Mouse (Mus musculus) hematopoietic multipotent progenitor cell, adult 10-12 weeks (in vitro differentiated cells): ENCODE results near the gene Recql. TPM values are rescaled to one million over a fixed set of nuclear protein-coding genes. Genes with fewer than 3 reads are reported as not detected.

ENCODE experiments used
- polyA plus RNA-seq: library from polyadenylated mRNA; stranded (reverse); fragments of >175 nt; gene quantifications from 2 replicates; pipeline ENCODE4 v1.2.3, GENCODE M21; 2012; ENCODE audit warnings: low replicate concordance

Gene Recql
- polyA plus RNA-seq, result 1.7 and 5.2 TPM in 2 replicates

GRCm38 (mm10) chr6:142387011-142387754 lies at the start of gene Recql, which contains the start of gene Golt1b:
TSS of gene Recql (minus strand) at chr6:142387087.
TSS of gene Golt1b (plus strand) at chr6:142387221.

DNA sequence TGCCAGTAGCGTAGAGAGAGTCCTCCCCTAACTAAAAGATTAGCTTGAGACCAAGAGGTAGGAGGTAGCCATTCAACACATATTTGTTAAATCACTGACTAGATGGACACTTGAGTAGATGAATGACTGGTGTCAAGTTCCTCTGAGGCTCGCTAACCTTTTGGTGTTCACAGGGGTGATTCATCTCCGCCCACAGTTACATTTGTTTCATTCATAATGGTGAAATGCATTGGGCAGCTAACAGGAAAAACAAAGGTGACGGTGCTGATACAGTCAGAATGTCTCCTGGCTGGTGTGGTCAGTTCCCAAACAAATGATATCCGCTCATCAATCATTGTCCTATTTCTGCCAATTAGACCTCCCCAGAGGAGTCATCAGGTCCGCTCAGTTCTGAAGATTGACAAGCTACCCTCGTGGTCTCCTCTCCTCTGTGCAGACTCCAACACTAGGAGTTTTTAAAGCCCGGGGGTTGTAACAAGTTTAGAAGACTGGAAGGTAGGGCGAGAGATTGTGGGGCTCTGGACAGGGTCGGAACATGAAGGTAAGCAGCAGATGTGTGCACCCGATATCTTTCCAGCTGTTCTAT lies 26.1 kb upstream of the Recql start, which contains the start of gene Spx:
TSS of gene Spx (plus strand) at position 536 of the 586 bp plus-strand sequence.

DNA sequence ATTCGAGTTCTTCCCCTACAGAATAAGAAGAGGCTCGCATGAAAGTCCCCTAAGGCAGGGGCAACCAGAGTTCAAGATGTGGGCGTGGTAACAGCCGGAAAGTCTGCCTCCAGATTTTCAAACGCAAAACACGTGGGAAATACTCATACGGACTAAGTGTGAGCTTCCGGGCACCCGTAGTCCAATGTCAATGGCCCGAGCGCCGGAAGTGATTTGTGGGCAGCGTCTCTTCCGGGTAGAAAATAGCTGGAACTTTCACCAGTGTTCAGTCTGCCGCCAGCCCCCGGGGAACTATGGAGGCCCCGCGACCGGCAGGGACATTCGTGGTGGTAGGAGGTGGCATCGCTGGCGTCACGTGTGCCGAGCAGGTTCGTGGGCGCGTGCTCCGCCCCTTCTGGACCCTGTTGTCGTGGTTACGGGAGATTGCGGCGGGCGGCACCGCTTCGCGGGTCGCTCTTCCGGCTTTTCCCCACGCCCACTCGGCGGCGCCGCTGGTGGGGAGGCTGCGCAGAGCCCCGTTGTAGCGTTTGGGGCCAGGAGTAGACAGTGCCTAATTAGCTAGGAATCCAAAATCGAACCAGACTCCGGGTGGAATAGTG lies 41.3 kb downstream of the Recql start, which contains the start of gene Pyroxd1:
TSS of gene Pyroxd1 (plus strand) at position 215 of the 599 bp plus-strand sequence.

DNA sequence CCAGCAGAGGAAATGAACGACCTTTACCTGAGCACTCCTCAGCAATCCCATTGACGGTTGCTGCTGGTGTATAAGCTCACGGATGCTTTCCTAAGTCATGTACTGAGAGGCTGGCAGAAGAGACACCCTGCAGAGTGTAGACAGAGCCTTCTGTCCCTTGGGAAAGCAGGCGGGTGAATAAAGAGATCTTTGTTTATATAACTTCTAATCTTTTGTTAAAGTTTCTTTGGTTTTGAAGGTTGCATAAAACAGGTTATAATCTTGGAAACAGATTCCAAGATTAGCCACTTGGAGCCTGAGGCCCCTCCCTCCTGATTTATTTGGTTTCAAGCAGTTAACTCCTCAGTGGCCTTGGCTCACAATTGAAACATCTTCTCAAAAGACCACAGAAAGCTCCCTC lies 64.0 kb downstream of the Recql start, which contains the start of gene Slco1a5:
TSS of gene Slco1a5 (minus strand) at position 101 of the 400 bp plus-strand sequence.

Other genes starting within 250 kb of the Recql start
- not detected in 2 replicates for gene Slco1a6, start 178.6 kb downstream of the Recql start, polyA plus RNA-seq
- gene Iapp, start 88.7 kb downstream of the Recql start, polyA plus RNA-seq, result not detected in 2 replicates
- gene Slco1a5, start 64.1 kb downstream of the Recql start, polyA plus RNA-seq, result 0.05 TPM in 1 of 2 replicates, not detected in the other
- gene Pyroxd1, start 41.4 kb downstream of the Recql start, polyA plus RNA-seq, result 1.7 and 2.4 TPM in 2 replicates
- 15.3 and 15.6 TPM in 2 replicates for gene Golt1b, start 134 bp upstream of the Recql start, polyA plus RNA-seq
- 0.67 and 0.87 TPM in 2 replicates for gene Spx, start 26.4 kb upstream of the Recql start, polyA plus RNA-seq
- gene Gys2, start 86.0 kb upstream of the Recql start, polyA plus RNA-seq, result not detected in 2 replicates
- 1.4 and 2.4 TPM in 2 replicates for gene Ldhb, start 120.9 kb upstream of the Recql start, polyA plus RNA-seq
- 2.4 and 4.0 TPM in 2 replicates for gene Kcnj8, start 184.5 kb upstream of the Recql start, polyA plus RNA-seq